Mouse (Mus musculus): ENCODE data around the gene Car8. TPM values are rescaled to one million over a fixed set of nuclear protein-coding genes. Genes with fewer than 3 reads are reported as not detected.
"Not testable (repeated sequence)": the region's sequence is repeated elsewhere in the genome, so short reads cannot be mapped to it uniquely, and the experiment has no call there.

The Car8 gene
- polyA plus RNA-seq, 1 experiment from 2014 or later, result 15.5 TPM

- no peak overlapping the region for H3K27ac ChIP-seq
- no peak overlapping the region for H3K4me3 ChIP-seq (replicated peaks)
- no peaks in the 10 kb centered on the region for H3K4me1 ChIP-seq
- ATAC-seq (ENCODE audit: insufficient read depth, low FRiP score, low read depth), result no peak
- H3K9me3 ChIP-seq, result no peaks in the 10 kb centered on the region
- no peak overlapping the region for H3K4me2 ChIP-seq
- H3K27me3 ChIP-seq (replicated peaks), result no peaks in the 10 kb centered on the region
- no peak overlapping the region for H3K9ac ChIP-seq
- no peaks in the 10 kb centered on the region for H3K36me3 ChIP-seq
- WGBS, result 78% methylated on average over 3 of the region's 3 CpGs
Observed at GRCm38 (mm10) chr4:8101466-8101865, 137.4 kb downstream of the Car8 start.

GRCm38 (mm10) chr4:8098084-8098483 is 140.8 kb downstream of the Car8 start:
- H3K9ac ChIP-seq, result no peak overlapping the region
- 77% methylated on average over 4 of the region's 4 CpGs for WGBS
- no peak for ATAC-seq (ENCODE audit: insufficient read depth, low FRiP score, low read depth)

GRCm38 (mm10) chr4:8097683-8098082 is 141.2 kb downstream of the Car8 start:
- no peaks in the 10 kb centered on the region for H3K27me3 ChIP-seq (replicated peaks)
- no peak for ATAC-seq (ENCODE audit: insufficient read depth, low FRiP score, low read depth)
- H3K4me1 ChIP-seq, result no peaks in the 10 kb centered on the region
- no peaks in the 10 kb centered on the region for H3K36me3 ChIP-seq
- H3K4me2 ChIP-seq, result no peak overlapping the region
- no peak overlapping the region for H3K4me3 ChIP-seq (replicated peaks)
- no peak overlapping the region for H3K9ac ChIP-seq
- no peaks in the 10 kb centered on the region for H3K9me3 ChIP-seq
- 75% methylated on average over 3 of the region's 3 CpGs for WGBS
- no peak overlapping the region for H3K27ac ChIP-seq

More at GRCm38 (mm10) chr4:8098084-8098483, 140.8 kb downstream of the Car8 start:
- Histone ChIP-seq H3K4me1 (no peaks in the 10 kb centered on the region), H3K27me3 (replicated peaks) (no peaks in the 10 kb centered on the region), H3K4me3 (replicated peaks) (no peak overlapping the region), H3K4me2 (no peak overlapping the region), H3K9me3 (no peaks in the 10 kb centered on the region), H3K36me3 (no peaks in the 10 kb centered on the region), H3K27ac (no peak overlapping the region)

- H3K4me3 ChIP-seq (replicated peaks); H3K27me3 ChIP-seq (replicated peaks); H3K9ac ChIP-seq; H3K4me1 ChIP-seq; ATAC-seq (ENCODE audit: insufficient read depth, low FRiP score, low read depth); H3K27ac ChIP-seq; H3K36me3 ChIP-seq; H3K4me2 ChIP-seq; H3K9me3 ChIP-seq: not testable (repeated sequence)
- WGBS, result 84% methylated on average over 3 of the region's 3 CpGs
Observed at GRCm38 (mm10) chr4:8093566-8093965, 145.3 kb downstream of the Car8 start.

Small RNA genes within 50 kb of the gene (microRNA-seq; reads per million reads assigned to microRNA genes)
- gene Gm25355, result not detected

All from stomach, embryonic 15.5 days (tissue).